In genomic region chr5:14389184-14389890, GRCm38 (mm10) we compare ENCODE assay signal across 9 mouse cellular contexts.
DNase-seq lines count a peak whose midpoint lies in the region; ATAC-seq and TF ChIP-seq lines count a peak whose summit lies in the region.
"Had no signal": no experiment of that assay in that cellular context is flagged by ENCODE, and none has a peak within 500 bp of the region (broad histone marks: within the 10 kb centered on the region; RNA-seq: fewer than 3 reads in every experiment).

No protein-coding gene starts in this region.

- peak; percentile 1 for DNase-seq in CH12.LX (ENCODE audit: extremely low read depth)
- peak; percentile 33 for DNase-seq in adipocyte (ENCODE audit: low spot score)
- DNase-seq in layer of hippocampus, adult 8-10 months (ENCODE audit: low spot score in 2 of 2) = peak; percentile 26 to 82
- peak; percentile 14 for DNase-seq in lung, postnatal 10 days
- DNase-seq in right cerebral cortex, postnatal 36 days (ENCODE audit: low spot score in 2 of 2) = peak; percentile 37 to 52
- no peak for DNase-seq in B cell, adult 2 months

- WGBS in hindbrain, embryonic 12.5 days = 20% methylated on average over 6 of the region's 6 CpGs

- no peak overlapping the region for H3K27ac ChIP-seq in CH12.LX (ENCODE audit: insufficient read depth, low read depth)
- no peak overlapping the region for H3K27ac ChIP-seq in hindbrain, embryonic 12.5 days
- H3K27ac ChIP-seq: stomach, embryonic 15.5 days had no signal

- in situ Hi-C loops in CH12.LX (cut with MboI; ENCODE audit: low pct_ligation_motif_present, low pct_unique_long_range_greater_than_20kb, low sequenced_read_pairs) = no loop called here

- H3K4me1 ChIP-seq in CH12.LX (ENCODE audit: control insufficient read depth in 1 of 2, insufficient read depth in 2 of 2) = no peaks in the 10 kb centered on the region
- H3K4me1 ChIP-seq in hindbrain, embryonic 12.5 days = no peaks in the 10 kb centered on the region
- H3K4me1 ChIP-seq: stomach, embryonic 15.5 days had no signal

- H3K79me2 ChIP-seq in CH12.LX (replicated peaks; ENCODE audit: control insufficient read depth, extremely low read depth, insufficient read depth, poor library complexity, severe bottlenecking) = no peaks in the 10 kb centered on the region

- TF ChIP-seq POLR2A in CH12.LX (IDR thresholded peaks at IDR 0.05; ENCODE audit: low read depth, low read length) = no peak

- ATAC-seq in common myeloid progenitor, adult 5-6 weeks (replicated peaks; ENCODE audit: low read depth, poor library complexity, severe bottlenecking) = 0 out of 2 replicates have a peak, but pooled peaks have one; percentile 39
- ATAC-seq in hindbrain, embryonic 12.5 days (ENCODE audit: low FRiP score) = peak; percentile 80; the same call in 1 of the 2 replicates

- dilution Hi-C loops in CH12.LX (cut with MboI; ENCODE audit: extremely low pct_ligation_motif_present, extremely low pct_unique_long_range_greater_than_20kb, low sequenced_read_pairs) = no loop called here

- no peak overlapping the region for H3K4me3 ChIP-seq in CH12.LX (replicated peaks in 1 of 3; ENCODE audit: low read depth in 2 of 3, low read length in 2 of 3, poor library complexity in 1 of 3)
- H3K4me3 ChIP-seq in hindbrain, embryonic 12.5 days = no peak overlapping the region
- H3K4me3 ChIP-seq: stomach, embryonic 15.5 days had no signal

- no peaks in the 10 kb centered on the region for H3K27me3 ChIP-seq in CH12.LX (replicated peaks)
- H3K27me3 ChIP-seq in hindbrain, embryonic 12.5 days = no peaks in the 10 kb centered on the region
- H3K27me3 ChIP-seq: stomach, embryonic 15.5 days had no signal

- TF ChIP-seq RAD21 in CH12.LX (IDR thresholded peaks at IDR 0.05; ENCODE audit: low read depth, low read length) = no peak; the same call in none of the 2 replicates

- H3K9me3 ChIP-seq in CH12.LX (replicated peaks; ENCODE audit: low read length) = peaks cover 28% of the 10 kb centered on the region
- no peaks in the 10 kb centered on the region for H3K9me3 ChIP-seq in hindbrain, embryonic 12.5 days (replicated peaks)
- H3K9me3 ChIP-seq: stomach, embryonic 15.5 days had no signal

- TF ChIP-seq CTCF in CH12.LX (conservative IDR thresholded peaks at IDR 0.05 in 1 of 2, IDR thresholded peaks at IDR 0.05 in 1 of 2; ENCODE audit: low read depth in 2 of 2, low read length in 2 of 2) = peak in 1 of 2 experiments; percentile 11; a peak in 1 of 4 replicates

- TF ChIP-seq EP300 in CH12.LX (IDR thresholded peaks at IDR 0.05; ENCODE audit: low read length) = no peak

- no peak overlapping the region for H3K4me2 ChIP-seq in CH12.LX (ENCODE audit: insufficient read depth, low read depth, poor library complexity, severe bottlenecking)
- no peak overlapping the region for H3K4me2 ChIP-seq in hindbrain, embryonic 12.5 days (replicated peaks)
- H3K4me2 ChIP-seq: stomach, embryonic 15.5 days had no signal

- no peak overlapping the region for H3K9ac ChIP-seq in CH12.LX (ENCODE audit: insufficient read depth, low read depth)
- H3K9ac ChIP-seq in hindbrain, embryonic 12.5 days = no peak overlapping the region
- H3K9ac ChIP-seq: stomach, embryonic 15.5 days had no signal

- no peaks in the 10 kb centered on the region for H3K36me3 ChIP-seq in CH12.LX (replicated peaks in 1 of 2; ENCODE audit: control insufficient read depth in 1 of 2, insufficient read depth in 1 of 2, low read length in 1 of 2)
- no peaks in the 10 kb centered on the region for H3K36me3 ChIP-seq in hindbrain, embryonic 12.5 days
- H3K36me3 ChIP-seq: stomach, embryonic 15.5 days had no signal

TF ChIP-seq in CH12.LX, 34 proteins besides CTCF, POLR2A, EP300 and RAD21:
- no peak for TF ChIP-seq POLR2AphosphoS2 (IDR thresholded peaks at IDR 0.05; ENCODE audit: low read depth, low read length)
- no peak for TF ChIP-seq USF2 (conservative IDR thresholded peaks at IDR 0.05; ENCODE audit: low read depth, low read length)
- no peak for TF ChIP-seq TCF12 (IDR thresholded peaks at IDR 0.05; ENCODE audit: low read depth, low read length)
- TF ChIP-seq JUND (conservative IDR thresholded peaks at IDR 0.05; ENCODE audit: low read depth, low read length) = no peak
- TF ChIP-seq ZKSCAN1 (IDR thresholded peaks at IDR 0.05; ENCODE audit: borderline replicate concordance, low read depth, low read length) = no peak
- TF ChIP-seq KAT2A (IDR thresholded peaks at IDR 0.05; ENCODE audit: insufficient replicate concordance, low read length) = no peak
- no peak for TF ChIP-seq JUN (IDR thresholded peaks at IDR 0.05; ENCODE audit: insufficient read depth, low read depth, low read length)
- no peak for TF ChIP-seq ZMIZ1 (IDR thresholded peaks at IDR 0.05; ENCODE audit: low read depth, low read length)
- TF ChIP-seq MYC (IDR thresholded peaks at IDR 0.05; ENCODE audit: low read depth, low read length) = no peak
- no peak for TF ChIP-seq CHD1 (IDR thresholded peaks at IDR 0.05; ENCODE audit: low read depth, low read length)

Comparison
In these comparisons a context has a peak if more than half of its experiments do, and no peak if none do; other contexts are left out.
1. DNase-seq: peak in CH12.LX (single experiment), adipocyte (single experiment), layer of hippocampus, adult 8-10 months (2 of 2), lung, postnatal 10 days (single experiment) and right cerebral cortex, postnatal 36 days (2 of 2); none in B cell, adult 2 months (0 of 2).